Mouse (Mus musculus) telencephalon, adult 2 months (tissue): ENCODE results near the gene Mon1b.

Experiments
- DNase-seq: peaks from one replicate; pipeline ENCODE4 v3.0.0-alpha.2; 2011; ENCODE audit warnings: low read depth, low spot score

Gene Mon1b

DNA sequence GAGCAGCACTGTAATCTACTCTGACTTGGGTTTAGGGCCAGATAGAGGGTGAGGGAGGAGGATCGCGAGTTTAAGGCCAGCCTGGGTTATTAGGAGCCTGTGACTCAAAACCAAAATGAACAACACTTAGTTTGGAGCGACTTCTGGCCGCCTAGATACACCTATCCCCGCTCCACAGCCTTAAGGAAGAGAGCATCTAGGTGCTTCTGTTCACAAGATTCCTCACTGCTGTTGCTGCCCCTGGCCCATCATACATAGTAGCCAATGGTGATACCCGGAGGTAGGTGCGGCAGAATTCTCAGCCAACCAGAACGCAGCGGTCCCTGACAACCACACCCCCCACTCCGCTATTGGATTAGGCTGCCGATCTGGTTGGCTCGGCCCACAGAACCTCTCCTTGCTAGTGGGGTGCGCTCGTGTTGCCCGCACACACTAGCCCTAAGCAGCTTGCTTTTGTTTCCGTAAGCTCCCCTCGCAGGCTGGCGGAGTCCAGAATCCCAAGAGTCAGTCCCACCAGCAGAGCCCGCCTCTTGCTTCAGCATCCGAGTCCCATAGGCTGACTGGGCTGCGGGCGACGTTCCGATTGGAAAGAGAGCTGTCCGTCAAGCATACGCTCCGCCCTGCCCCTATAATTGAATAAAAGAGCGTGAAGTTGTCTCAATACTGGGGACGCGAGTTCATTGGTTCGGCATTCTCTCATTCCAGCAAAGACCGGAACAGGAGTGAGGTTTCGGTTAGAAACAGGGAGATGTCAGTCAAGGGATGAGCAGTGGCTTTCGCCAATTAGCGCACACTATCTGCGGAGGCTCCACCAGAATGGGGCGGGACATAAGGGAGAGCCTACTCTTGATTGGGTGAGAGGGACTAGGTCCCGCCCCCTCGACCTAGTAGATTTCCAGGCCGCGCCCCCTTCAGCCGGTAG lies at the start of gene Mon1b:
Gene Mon1b, plus strand, starts transcription at position 918 of the 922 bp plus-strand sequence.
- DNase-seq: peak; percentile 99

DNA sequence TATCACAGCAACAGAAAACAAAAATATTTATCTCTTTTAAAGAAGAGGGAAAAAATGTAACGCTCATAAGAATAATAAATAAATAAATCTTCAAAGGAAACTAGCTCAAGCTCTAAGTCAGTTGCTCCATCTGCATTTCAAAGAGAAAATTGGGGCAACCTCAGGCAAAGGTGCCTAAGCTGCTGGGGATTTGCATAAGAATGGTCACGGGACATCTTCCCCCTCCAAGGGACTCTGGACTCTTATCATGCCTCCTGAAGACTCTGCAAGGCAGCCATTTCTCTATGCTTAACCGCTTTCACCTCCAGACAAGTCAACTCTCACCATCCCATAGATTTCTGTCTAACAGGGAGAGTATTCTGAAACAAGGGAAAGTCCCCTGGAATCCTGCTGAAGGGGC lies 37.0 kb upstream of the Mon1b start:
- no peak for DNase-seq

- DNase-seq: peak; percentile 47
Observed at GRCm38 (mm10) chr8:113632634-113633033, 2.8 kb upstream of the Mon1b start.

DNA sequence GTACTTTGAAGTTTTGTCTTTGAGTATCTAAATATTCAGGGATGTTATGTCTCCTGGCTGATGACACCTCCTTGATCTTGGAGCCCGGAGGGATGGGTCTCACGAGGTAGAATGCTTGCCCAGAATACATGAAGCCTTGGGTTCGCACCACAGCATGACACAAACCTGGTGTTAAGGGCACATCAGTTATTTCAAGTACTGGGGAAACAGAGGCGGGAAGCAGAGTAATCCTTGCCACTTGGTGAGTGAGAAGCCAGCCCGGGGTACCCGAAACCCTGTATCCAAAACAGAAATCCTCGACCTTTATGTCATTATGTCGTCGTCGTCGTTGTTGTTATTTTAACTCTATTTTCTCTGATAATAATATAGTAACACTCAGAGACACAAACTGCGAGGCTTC lies 1.2 kb upstream of the Mon1b start:
- no peak for DNase-seq

DNA sequence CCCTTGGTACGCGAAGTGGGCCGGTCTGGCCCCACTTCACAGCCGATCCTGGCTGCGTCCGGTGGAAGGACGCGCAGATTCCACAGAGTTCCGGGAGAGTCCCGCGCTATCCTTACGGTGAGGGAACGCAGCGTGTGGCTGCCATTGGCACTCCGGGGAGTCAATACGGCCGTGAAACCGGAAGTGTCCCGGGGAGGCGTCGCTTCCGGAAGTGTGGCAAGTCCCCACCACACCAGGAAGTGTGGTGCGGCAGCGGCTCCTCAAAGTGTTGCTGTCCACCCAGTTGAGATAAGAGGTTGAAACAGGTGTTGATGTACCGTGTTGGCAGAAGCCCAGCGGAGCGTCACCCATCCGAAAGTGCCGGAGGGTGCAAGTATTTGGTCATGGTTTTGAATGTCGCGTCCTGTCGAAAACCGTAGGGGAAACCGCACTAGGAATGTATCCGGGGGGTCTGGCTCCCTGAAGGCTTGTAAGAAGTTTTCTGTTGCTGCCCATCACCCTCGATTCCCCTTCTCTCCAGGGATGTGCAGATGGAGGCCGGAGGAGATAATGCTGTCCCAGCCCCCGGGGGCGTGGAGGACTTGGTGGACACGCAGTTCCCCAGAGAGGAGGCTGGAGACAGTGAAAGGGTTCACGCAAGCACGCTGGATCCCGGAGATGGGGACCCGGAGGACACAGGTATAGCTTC lies 349 bp downstream of the Mon1b start:
- DNase-seq: no peak

GRCm38 (mm10) chr8:113636280-113636628 lies 867 bp downstream of the Mon1b start:
- DNase-seq: no peak

- DNase-seq: no peak
Observed at GRCm38 (mm10) chr8:113640357-113640756, 5.0 kb downstream of the Mon1b start.

DNA sequence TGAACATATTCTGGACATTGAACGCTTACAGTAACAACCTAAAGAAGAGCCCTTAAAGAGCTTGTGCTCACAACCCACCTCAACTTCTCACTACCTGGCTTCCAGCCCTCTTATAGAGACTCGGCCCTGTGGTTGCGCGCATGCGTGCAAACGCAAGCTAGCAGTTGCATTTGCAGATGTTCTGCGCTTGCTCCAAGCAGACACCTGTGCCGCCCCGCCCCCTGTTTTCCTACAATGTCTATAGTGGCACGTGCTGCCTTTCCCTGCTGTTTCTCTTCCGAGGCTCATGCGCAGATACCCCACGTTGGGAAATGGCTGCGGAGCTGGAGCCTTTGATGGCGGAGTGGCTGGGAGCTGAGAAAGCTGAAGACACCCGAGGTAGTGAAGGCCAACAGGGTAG lies 7.5 kb downstream of the Mon1b start, which contains the start of gene Syce1l:
Gene Syce1l, plus strand, starts transcription at position 288 of the 400 bp plus-strand sequence.
- DNase-seq: no peak

- no peak for DNase-seq
Observed at GRCm38 (mm10) chr8:113643479-113644210, 8.3 kb downstream of the Mon1b start.

DNA sequence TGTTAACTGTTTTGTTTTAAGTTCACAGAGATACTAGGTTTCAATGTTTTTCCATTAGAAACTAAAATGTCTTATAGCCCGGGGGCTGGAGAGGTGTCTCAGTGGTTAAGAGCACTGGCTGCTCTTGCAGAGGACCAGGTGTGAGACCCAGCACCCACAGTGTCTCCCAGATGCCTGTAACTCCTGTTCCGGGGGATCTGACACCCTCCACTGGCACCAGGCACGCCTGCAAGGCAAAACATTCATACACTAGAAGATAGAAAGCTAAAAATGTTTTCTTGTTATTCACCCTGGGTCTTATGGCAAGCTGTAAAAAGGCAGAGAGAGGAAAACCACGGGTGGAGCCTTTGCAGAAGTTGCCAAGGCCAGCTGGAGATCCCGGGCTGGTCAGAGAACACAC lies 9.8 kb downstream of the Mon1b start:
- no peak for DNase-seq

DNA sequence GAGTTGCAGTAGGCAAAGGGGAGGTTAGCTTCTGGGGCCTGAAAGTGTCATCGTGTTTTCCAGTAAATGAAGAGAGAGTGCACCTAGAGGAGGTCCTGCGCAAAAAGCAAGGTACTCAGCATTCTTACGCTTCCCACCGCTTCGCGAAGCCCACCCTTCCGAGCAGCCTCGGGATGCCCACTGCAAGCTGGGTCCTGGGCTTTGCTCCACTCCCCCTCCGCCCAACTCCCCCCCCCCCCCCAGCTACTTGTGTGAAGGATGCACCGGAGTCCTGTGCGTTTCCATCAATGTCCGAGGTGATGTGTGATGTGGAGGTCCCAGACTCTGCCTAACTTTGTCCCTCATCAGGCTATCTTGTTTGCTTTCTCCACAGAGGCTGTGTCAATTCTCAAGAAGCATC lies 17.1 kb downstream of the Mon1b start:
- DNase-seq: no peak

DNA sequence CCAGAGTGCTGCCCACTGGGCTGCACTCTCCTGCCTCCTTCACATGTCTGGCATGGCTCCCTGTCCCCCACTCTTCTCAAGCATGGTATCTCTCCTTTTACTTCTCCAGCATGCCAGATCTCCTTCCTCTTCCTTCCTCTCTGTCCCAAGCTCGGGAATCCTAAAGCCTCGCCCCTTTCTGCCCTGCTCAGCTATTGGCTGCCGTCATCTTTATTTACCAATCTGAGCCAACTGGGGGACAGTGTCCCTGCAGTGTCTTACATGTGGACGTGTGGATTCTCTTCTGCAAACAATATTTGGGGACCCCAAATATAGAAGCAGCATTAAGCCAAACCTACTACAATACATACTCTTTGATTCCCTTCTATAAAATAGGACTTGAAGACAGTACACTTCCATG lies 17.8 kb downstream of the Mon1b start:
- DNase-seq: no peak

- no peak for DNase-seq
Observed at GRCm38 (mm10) chr8:113656154-113656553, 20.8 kb downstream of the Mon1b start.

DNA sequence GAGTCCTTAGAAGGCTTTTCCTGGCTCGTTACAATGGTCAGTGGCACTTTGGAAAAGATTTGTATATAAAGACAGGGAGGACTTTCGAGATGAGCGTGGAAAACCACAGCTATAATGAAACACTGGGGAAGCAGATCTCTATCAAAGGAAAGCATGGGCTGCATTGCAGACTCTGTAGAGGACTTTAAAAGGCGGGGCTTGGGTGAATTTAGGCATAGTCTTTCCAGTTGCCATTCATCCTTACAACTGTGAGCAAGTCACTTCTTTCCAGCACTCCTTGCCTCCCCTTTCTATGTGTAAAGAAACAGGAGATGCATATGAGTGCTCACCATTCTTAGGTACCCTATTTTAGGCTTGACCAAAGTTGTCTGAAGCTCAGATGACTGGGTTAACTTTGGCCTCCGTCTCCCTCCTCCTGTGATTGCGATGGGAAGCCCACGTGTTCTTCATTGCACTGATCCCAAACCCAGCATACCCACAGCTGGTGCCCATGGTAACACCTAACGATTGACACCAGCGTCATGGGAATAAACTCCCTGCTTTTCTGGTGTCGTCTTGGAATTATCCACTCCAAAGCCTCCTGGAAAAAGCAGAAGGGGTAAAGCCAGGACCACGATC lies 21.4 kb downstream of the Mon1b start:
- no peak for DNase-seq

DNA sequence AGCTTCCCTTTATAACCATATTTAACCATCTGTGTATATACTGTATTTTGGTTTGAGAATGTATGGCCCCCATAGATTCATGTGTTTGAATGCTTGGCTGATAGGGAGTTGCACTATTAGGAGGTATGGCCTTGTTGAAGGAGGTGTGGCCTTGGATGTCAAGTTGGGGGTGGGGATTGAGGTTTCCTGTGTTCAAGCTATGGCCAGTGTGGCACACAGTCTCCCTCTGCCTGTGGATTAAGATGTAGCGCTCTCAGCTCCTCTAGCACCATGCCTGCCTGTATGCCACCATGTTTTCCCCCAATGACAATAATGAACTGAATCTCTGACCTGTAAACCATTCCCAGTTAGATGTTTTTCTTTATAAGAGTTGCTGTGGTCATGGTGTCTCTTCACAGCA lies 24.7 kb downstream of the Mon1b start:
- no peak for DNase-seq

DNA sequence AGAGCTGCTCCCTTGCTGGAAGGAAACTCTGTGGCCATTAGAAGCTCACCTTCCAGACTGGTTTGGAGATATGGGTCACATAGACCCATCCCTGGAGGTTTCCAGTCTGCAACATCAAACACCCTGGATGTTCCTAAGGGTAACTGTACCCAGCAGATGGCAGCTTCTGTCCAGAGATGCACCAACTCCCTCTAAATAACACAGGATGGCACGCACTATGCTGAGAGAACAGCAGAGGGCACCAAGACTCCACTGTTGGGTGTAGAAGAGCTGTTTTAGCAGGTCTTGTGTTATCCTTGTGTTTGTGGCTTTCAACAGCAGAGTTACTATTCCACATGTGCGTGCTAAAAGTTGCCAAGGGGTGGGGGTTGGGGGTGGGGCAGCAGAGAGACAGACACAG lies 29.2 kb downstream of the Mon1b start:
- peak; percentile 71 for DNase-seq

DNA sequence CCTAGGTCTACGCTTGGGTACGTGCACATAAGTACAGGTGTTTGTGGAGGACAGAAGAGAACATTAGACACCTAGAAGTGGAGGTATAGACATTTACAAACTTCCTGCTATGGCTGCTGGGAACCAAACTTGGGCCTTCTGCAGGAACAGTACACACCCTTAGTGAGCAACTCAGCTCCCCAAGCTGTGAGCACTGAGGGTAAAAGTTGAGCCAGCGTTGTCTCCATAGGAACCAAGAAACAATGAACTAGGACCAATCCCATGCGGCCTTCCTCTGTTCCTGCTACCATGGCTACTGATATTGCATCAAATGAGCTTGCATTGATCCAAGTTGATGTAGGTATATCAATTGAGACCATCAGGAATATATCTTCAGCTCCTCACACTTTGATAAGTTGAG lies 29.6 kb downstream of the Mon1b start:
- DNase-seq: no peak

GRCm38 (mm10) chr8:113665951-113666350 lies 30.6 kb downstream of the Mon1b start:
- DNase-seq: no peak

DNA sequence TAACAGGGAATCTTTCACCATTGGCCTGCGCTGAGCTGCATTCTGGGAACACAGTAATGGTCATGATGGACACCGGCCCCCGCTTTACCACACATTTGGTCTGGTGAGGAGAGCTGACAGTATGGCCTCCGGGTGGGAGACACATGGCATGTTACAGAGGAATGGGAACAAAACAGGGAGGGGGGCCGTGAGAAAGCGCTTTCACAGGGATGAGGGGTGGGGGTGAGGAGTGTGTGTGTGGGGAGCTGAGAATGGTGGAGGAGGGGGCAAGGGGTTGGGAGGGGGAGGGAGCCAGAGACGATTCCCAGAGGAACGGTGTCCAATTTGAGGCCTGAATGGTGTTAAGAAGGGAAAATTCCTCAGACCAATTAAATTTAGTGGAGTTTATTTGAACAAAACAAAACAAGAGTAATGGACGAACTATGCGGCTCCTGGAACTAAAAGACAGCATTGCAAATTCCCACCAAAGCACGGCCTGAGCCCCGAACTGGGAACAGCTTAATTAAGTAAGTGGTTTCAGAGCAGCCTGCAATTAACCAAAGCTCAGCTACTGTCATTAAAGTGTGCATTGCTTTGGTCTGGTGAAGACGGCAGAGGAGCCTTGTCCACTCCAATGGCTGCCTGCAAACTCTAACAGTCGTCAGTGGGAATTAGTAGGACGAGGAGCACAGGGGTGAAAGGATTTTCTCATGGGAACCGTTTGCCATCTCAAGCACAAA lies 31.5 kb downstream of the Mon1b start:
- no peak for DNase-seq

DNA sequence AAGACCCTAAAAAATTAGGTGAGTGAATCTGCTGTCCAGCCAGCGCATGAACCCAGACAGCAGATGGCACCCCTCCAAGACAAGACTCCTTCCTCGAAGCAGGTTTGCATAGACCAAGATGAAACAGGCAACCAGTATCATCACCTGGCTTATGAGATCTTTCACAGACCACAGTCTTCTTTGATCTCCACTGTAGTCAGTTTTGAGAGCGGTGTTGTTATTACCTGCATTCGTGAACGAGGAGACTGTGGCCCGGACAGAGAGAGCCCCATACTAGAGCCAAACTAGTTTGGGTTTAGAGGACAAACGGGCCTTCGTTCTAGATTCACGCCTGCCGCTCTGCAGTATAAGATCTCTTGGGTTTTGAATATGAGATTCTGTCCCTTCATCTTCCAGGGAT lies 34.5 kb downstream of the Mon1b start:
- no peak for DNase-seq

DNA sequence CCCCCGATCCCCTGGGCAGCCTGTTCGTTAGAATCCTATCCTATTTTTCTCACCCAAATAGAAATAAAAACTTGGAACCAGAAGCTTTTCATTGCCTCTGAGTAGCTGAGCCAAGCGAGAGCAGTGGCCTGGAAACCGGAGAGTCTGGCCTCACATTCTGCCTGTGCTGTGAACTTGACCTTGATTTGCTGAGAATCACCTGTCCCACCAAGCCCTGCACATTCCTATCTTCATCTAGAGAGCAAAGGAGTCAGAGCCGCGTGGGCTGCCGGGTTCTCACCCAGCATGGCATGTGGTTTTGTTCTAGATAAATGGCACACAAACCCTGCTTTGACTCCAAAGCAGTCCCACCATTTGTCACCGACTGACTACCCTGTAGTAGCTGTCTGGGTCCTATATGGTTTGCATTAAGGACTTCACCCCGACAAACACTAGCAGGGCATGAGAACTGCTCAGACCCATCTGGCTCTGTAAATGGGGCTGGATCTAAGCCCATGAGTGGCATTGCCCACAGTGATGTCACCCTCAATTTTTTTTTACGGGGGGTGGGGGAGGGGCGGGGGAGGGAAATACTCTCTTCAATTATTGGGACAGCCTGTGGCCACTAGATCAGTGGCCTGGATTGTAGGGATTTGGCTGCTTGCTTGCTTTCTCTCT lies 37.3 kb downstream of the Mon1b start:
- no peak for DNase-seq
